In genomic region chr11:97744718-97745330, GRCm38 (mm10) we compare ENCODE assay signal across 8 mouse cellular contexts. TPM values are rescaled to one million over a fixed set of nuclear protein-coding genes. Genes with fewer than 3 reads are reported as not detected.
DNase-seq lines count a peak whose midpoint lies in the region; ATAC-seq and TF ChIP-seq lines count a peak whose summit lies in the region.

No protein-coding gene starts in this region.

- peak; percentile 97 for ATAC-seq in forebrain, postnatal 0 days
- peak; percentile 97 for ATAC-seq in lung, embryonic 15.5 days (ENCODE audit: borderline replicate concordance, extremely low read depth, low FRiP score, low TSS enrichment)

- no peaks in the 10 kb centered on the region for H3K27me3 ChIP-seq in MEL (ENCODE audit: control insufficient read depth in 1 of 2, insufficient read depth in 2 of 2, low read length in 2 of 2)
- H3K27me3 ChIP-seq in cerebellum, adult 2 months (ENCODE audit: control insufficient read depth, insufficient read depth, low read length), result no peaks in the 10 kb centered on the region
- no peaks in the 10 kb centered on the region for H3K27me3 ChIP-seq in forebrain, postnatal 0 days (ENCODE audit: insufficient read depth, low read length)
- H3K27me3 ChIP-seq in lung, embryonic 15.5 days, result no peaks in the 10 kb centered on the region

- H3K4me3 ChIP-seq in MEL (ENCODE audit: control insufficient read depth in 1 of 2, insufficient read depth in 1 of 2, low read depth in 2 of 2, low read length in 2 of 2), result peak overlapping the region; percentile 86 to 89
- peak overlapping the region; percentile 100 for H3K4me3 ChIP-seq in cerebellum, adult 2 months (replicated peaks; ENCODE audit: insufficient read depth, low read depth, low read length)
- H3K4me3 ChIP-seq in forebrain, postnatal 0 days (ENCODE audit: low read depth, low read length), result peak overlapping the region; percentile 82
- peak overlapping the region; percentile 84 for H3K4me3 ChIP-seq in lung, embryonic 15.5 days

- TF ChIP-seq POLR2A in MEL (IDR thresholded peaks at IDR 0.05; ENCODE audit: control insufficient read depth in 1 of 2, insufficient read depth in 1 of 2, low read depth in 1 of 2, low read length in 2 of 2, poor library complexity in 1 of 2), result peak in 1 of 2 experiments; percentile 86; a peak in 2 of 4 replicates
- TF ChIP-seq POLR2A in cerebellum, adult 2 months (IDR thresholded peaks at IDR 0.05; ENCODE audit: borderline replicate concordance, insufficient read depth, low read length), result no peak

- no peak for TF ChIP-seq EP300 in MEL (IDR thresholded peaks at IDR 0.05; ENCODE audit: low read depth in 1 of 2, low read length in 2 of 2)

- H3K27ac ChIP-seq in MEL (ENCODE audit: control insufficient read depth, low read depth, low read length), result peak overlapping the region; percentile 93
- H3K27ac ChIP-seq in cerebellum, adult 2 months (ENCODE audit: insufficient read depth, low read length), result peak overlapping the region; percentile 95
- H3K27ac ChIP-seq in forebrain, postnatal 0 days (ENCODE audit: low read depth, low read length), result peak overlapping the region; percentile 99
- H3K27ac ChIP-seq in lung, embryonic 15.5 days, result peak overlapping the region; percentile 96

- TF ChIP-seq RAD21 in MEL (IDR thresholded peaks at IDR 0.05; ENCODE audit: low read depth, low read length), result no peak

- H3K4me2 ChIP-seq in forebrain, postnatal 0 days (ENCODE audit: low read depth), result peak overlapping the region; percentile 71
- peak overlapping the region; percentile 72 for H3K4me2 ChIP-seq in lung, embryonic 15.5 days

- peak overlapping the region; percentile 95 for H3K9ac ChIP-seq in MEL (ENCODE audit: control insufficient read depth, low read depth, low read length, poor library complexity, severe bottlenecking)
- peak overlapping the region; percentile 96 for H3K9ac ChIP-seq in forebrain, postnatal 0 days
- peak overlapping the region; percentile 92 for H3K9ac ChIP-seq in lung, embryonic 15.5 days

- 0 out of 6 replicates have a peak, but pooled peaks of 1 of the 3 experiments have one; percentile 0 for TF ChIP-seq CTCF in MEL (IDR thresholded peaks at IDR 0.05 in 2 of 3, conservative IDR thresholded peaks at IDR 0.05 in 1 of 3; ENCODE audit: control insufficient read depth in 1 of 3, insufficient read depth in 1 of 3, low read depth in 2 of 3, low read length in 3 of 3, poor library complexity in 1 of 3, severe bottlenecking in 1 of 3)
- TF ChIP-seq CTCF in cerebellum, adult 2 months (IDR thresholded peaks at IDR 0.05; ENCODE audit: borderline replicate concordance, insufficient read depth, low read depth, low read length), result no peak
- TF ChIP-seq CTCF in forebrain, postnatal 0 days (IDR thresholded peaks at IDR 0.05; ENCODE audit: low read depth), result peak; percentile 6; the same call in 1 of the 2 replicates

- no peaks in the 10 kb centered on the region for H3K9me3 ChIP-seq in MEL (replicated peaks; ENCODE audit: insufficient read depth, low read length)
- H3K9me3 ChIP-seq in forebrain, postnatal 0 days (ENCODE audit: low read length), result no peaks in the 10 kb centered on the region
- H3K9me3 ChIP-seq in lung, embryonic 15.5 days, result no peaks in the 10 kb centered on the region

- under 1% methylated on average over 35 of the region's 57 CpGs for WGBS in cerebellum, adult 2 months
- WGBS in forebrain, postnatal 0 days, result 3% methylated on average over 23 of the region's 57 CpGs
- 0% methylated on average over 32 of the region's 57 CpGs for WGBS in lung, embryonic 15.5 days

- H3K36me3 ChIP-seq in MEL (ENCODE audit: control insufficient read depth in 1 of 2, insufficient read depth in 2 of 2, low read length in 2 of 2), result peaks cover 0 to 11% of the 10 kb centered on the region in 2 experiments; a peak in 2 of 4 replicates
- H3K36me3 ChIP-seq in forebrain, postnatal 0 days (ENCODE audit: insufficient read depth), result peaks cover 28% of the 10 kb centered on the region
- peaks cover 33% of the 10 kb centered on the region for H3K36me3 ChIP-seq in lung, embryonic 15.5 days

- peaks cover 39% of the 10 kb centered on the region for H3K79me2 ChIP-seq in MEL (ENCODE audit: control insufficient read depth, insufficient read depth, low read length, poor library complexity)

- DNase-seq in MEL (ENCODE audit: low read depth, low spot score), result peak; percentile 100
- peak; percentile 99 for DNase-seq in cerebellum, adult 2 months
- peak; percentile 99 for DNase-seq in forebrain, postnatal 0 days
- peak; percentile 98 for DNase-seq in heart, postnatal 4 days
- DNase-seq in layer of hippocampus, adult 8-10 months (ENCODE audit: low spot score in 2 of 2), result peak; percentile 98
- DNase-seq in ovary, adult 18-20 months (ENCODE audit: low spot score), result peak; percentile 98
- DNase-seq in thymus, postnatal 0 days (ENCODE audit: low spot score), result peak; percentile 98

- H3K4me1 ChIP-seq in MEL (ENCODE audit: control insufficient read depth in 1 of 2, insufficient read depth in 2 of 2, low read length in 2 of 2), result peaks cover 2 to 7% of the 10 kb centered on the region in 2 experiments; a peak in 2 of 4 replicates
- H3K4me1 ChIP-seq in cerebellum, adult 2 months (ENCODE audit: control insufficient read depth, insufficient read depth, low read length), result peaks cover 20% of the 10 kb centered on the region
- peaks cover 18% of the 10 kb centered on the region for H3K4me1 ChIP-seq in forebrain, postnatal 0 days (ENCODE audit: insufficient read depth)
- H3K4me1 ChIP-seq in lung, embryonic 15.5 days, result peaks cover 24% of the 10 kb centered on the region

RNA-seq across cellular contexts. Expression of gene Pip4k2b, which starts 0.3 kb away (rescaled TPM):
- 34.7 and 40.2 TPM in 2 replicates for total RNA-seq in MEL (2012; rRNA removed)
- 10 to 100 TPM; 43.4 to 57.3 TPM for polyA plus RNA-seq in MEL (2012; ENCODE audit: insufficient read depth in 1 of 2, insufficient read length in 2 of 2, low read depth in 1 of 2, low replicate concordance in 2 of 2, missing spikeins in 1 of 2)
- 47.4 and 49.5 TPM in 2 replicates for polyA plus RNA-seq in cerebellum, adult 2 months (2012; rRNA removed)
- total RNA-seq in forebrain, postnatal 0 days (2014; rRNA removed), result 131 and 146 TPM in 2 replicates
- polyA plus RNA-seq in forebrain, postnatal 0 days (2015; fragmentation: Nextera tagmentation; extraction: Ambion mirVana), result 4.2 and 4.6 TPM in 2 replicates
- total RNA-seq in heart, postnatal 4 days (2021), result 10 to 100 TPM; 19.8 to 21.5 TPM
- total RNA-seq in layer of hippocampus, adult 8-10 months (2022), result 100 to 1,000 TPM in 3 of 4 experiments, 10 to 100 TPM in 1; 97.5 to 127 (median 109) TPM
- polyA plus RNA-seq in lung, embryonic 15.5 days (2015; fragmentation: Nextera tagmentation; extraction: Ambion mirVana), result 1.6 and 1.8 TPM in 2 replicates
- polyA plus RNA-seq in thymus, postnatal 0 days (2015; fragmentation: Nextera tagmentation; extraction: Ambion mirVana), result 2.5 and 2.6 TPM in 2 replicates

RNA-seq across cellular contexts. Expression of gene Cwc25, which starts 21.5 kb away (rescaled TPM):
- 18.1 and 20.8 TPM in 2 replicates for total RNA-seq in MEL (2012; rRNA removed)
- 10 to 100 TPM in 1 of 2 experiments, not detected in 1; 16.7 TPM for polyA plus RNA-seq in MEL (2012; ENCODE audit: insufficient read depth in 1 of 2, insufficient read length in 2 of 2, low read depth in 1 of 2, low replicate concordance in 2 of 2, missing spikeins in 1 of 2)
- polyA plus RNA-seq in cerebellum, adult 2 months (2012; rRNA removed), result 17.2 and 17.7 TPM in 2 replicates
- 15.2 and 15.5 TPM in 2 replicates for total RNA-seq in forebrain, postnatal 0 days (2014; rRNA removed)
- 7.8 and 11.8 TPM in 2 replicates for polyA plus RNA-seq in forebrain, postnatal 0 days (2015; fragmentation: Nextera tagmentation; extraction: Ambion mirVana)
- 10 to 100 TPM; 10.8 to 11.7 TPM for total RNA-seq in heart, postnatal 4 days (2021)
- 10 to 100 TPM; 18.6 to 22.2 (median 20.6) TPM for total RNA-seq in layer of hippocampus, adult 8-10 months (2022)
- 15.6 and 18.5 TPM in 2 replicates for polyA plus RNA-seq in lung, embryonic 15.5 days (2015; fragmentation: Nextera tagmentation; extraction: Ambion mirVana)
- polyA plus RNA-seq in thymus, postnatal 0 days (2015; fragmentation: Nextera tagmentation; extraction: Ambion mirVana), result 17.7 and 18.5 TPM in 2 replicates

RNA-seq across cellular contexts. Expression of gene 1700001P01Rik, which starts 30.9 kb away (rescaled TPM):
- total RNA-seq in MEL (2012; rRNA removed), result 0.69 TPM in 2 replicates
- polyA plus RNA-seq in MEL (2012; ENCODE audit: insufficient read depth in 1 of 2, insufficient read length in 2 of 2, low read depth in 1 of 2, low replicate concordance in 2 of 2, missing spikeins in 1 of 2), result under 1 TPM in 1 of 2 experiments, not detected in 1; 0.43 TPM
- 0.80 and 0.81 TPM in 2 replicates for polyA plus RNA-seq in cerebellum, adult 2 months (2012; rRNA removed)
- total RNA-seq in forebrain, postnatal 0 days (2014; rRNA removed), result not detected in 2 replicates
- 0.27 and 0.33 TPM in 2 replicates for polyA plus RNA-seq in forebrain, postnatal 0 days (2015; fragmentation: Nextera tagmentation; extraction: Ambion mirVana)
- under 1 TPM in 1 of 2 experiments, not detected in 1; 0.45 TPM for total RNA-seq in heart, postnatal 4 days (2021)
- 1 to 10 TPM in 1 of 4 experiments, under 1 TPM in 2, not detected in 1; 0.93 to 1.4 (median 0.98) TPM for total RNA-seq in layer of hippocampus, adult 8-10 months (2022)
- 0.85 TPM in 1 of 2 replicates, not detected in the other for polyA plus RNA-seq in lung, embryonic 15.5 days (2015; fragmentation: Nextera tagmentation; extraction: Ambion mirVana)
- 0.44 TPM in 1 of 2 replicates, not detected in the other for polyA plus RNA-seq in thymus, postnatal 0 days (2015; fragmentation: Nextera tagmentation; extraction: Ambion mirVana)

RNA-seq across cellular contexts. Expression of gene Rpl23, which starts 37.4 kb away (rescaled TPM):
- 1,922 and 2,072 TPM in 2 replicates for total RNA-seq in MEL (2012; rRNA removed)
- 100 to 1,000 TPM in 1 of 2 experiments, not detected in 1; 921 TPM for polyA plus RNA-seq in MEL (2012; ENCODE audit: insufficient read depth in 1 of 2, insufficient read length in 2 of 2, low read depth in 1 of 2, low replicate concordance in 2 of 2, missing spikeins in 1 of 2)
- 234 and 281 TPM in 2 replicates for polyA plus RNA-seq in cerebellum, adult 2 months (2012; rRNA removed)
- 310 and 470 TPM in 2 replicates for total RNA-seq in forebrain, postnatal 0 days (2014; rRNA removed)
- 346 and 490 TPM in 2 replicates for polyA plus RNA-seq in forebrain, postnatal 0 days (2015; fragmentation: Nextera tagmentation; extraction: Ambion mirVana)
- 100 to 1,000 TPM; 738 to 764 TPM for total RNA-seq in heart, postnatal 4 days (2021)
- 100 to 1,000 TPM; 304 to 481 (median 389) TPM for total RNA-seq in layer of hippocampus, adult 8-10 months (2022)
- 457 and 490 TPM in 2 replicates for polyA plus RNA-seq in lung, embryonic 15.5 days (2015; fragmentation: Nextera tagmentation; extraction: Ambion mirVana)
- polyA plus RNA-seq in thymus, postnatal 0 days (2015; fragmentation: Nextera tagmentation; extraction: Ambion mirVana), result 766 and 768 TPM in 2 replicates

RNA-seq across cellular contexts. Expression of gene Psmb3, which starts 41.6 kb away (rescaled TPM):
- 914 and 1,101 TPM in 2 replicates for total RNA-seq in MEL (2012; rRNA removed)
- 100 to 1,000 TPM in 1 of 2 experiments, not detected in 1; 648 TPM for polyA plus RNA-seq in MEL (2012; ENCODE audit: insufficient read depth in 1 of 2, insufficient read length in 2 of 2, low read depth in 1 of 2, low replicate concordance in 2 of 2, missing spikeins in 1 of 2)
- 291 and 295 TPM in 2 replicates for polyA plus RNA-seq in cerebellum, adult 2 months (2012; rRNA removed)
- 322 and 350 TPM in 2 replicates for total RNA-seq in forebrain, postnatal 0 days (2014; rRNA removed)
- polyA plus RNA-seq in forebrain, postnatal 0 days (2015; fragmentation: Nextera tagmentation; extraction: Ambion mirVana), result 499 and 621 TPM in 2 replicates
- total RNA-seq in heart, postnatal 4 days (2021), result 100 to 1,000 TPM; 186 to 196 TPM
- total RNA-seq in layer of hippocampus, adult 8-10 months (2022), result 100 to 1,000 TPM; 121 to 145 (median 133) TPM
- 465 and 505 TPM in 2 replicates for polyA plus RNA-seq in lung, embryonic 15.5 days (2015; fragmentation: Nextera tagmentation; extraction: Ambion mirVana)
- polyA plus RNA-seq in thymus, postnatal 0 days (2015; fragmentation: Nextera tagmentation; extraction: Ambion mirVana), result 711 and 747 TPM in 2 replicates

Comparison
In these comparisons a context has a peak if more than half of its experiments do, and no peak if none do; other contexts are left out.
1. Peak in every context shown above with its lines: DNase-seq, ATAC-seq, H3K4me3 ChIP-seq and H3K27ac ChIP-seq.